Mouse (Mus musculus) heart, postnatal 0 days (tissue): ENCODE measurements around the gene Cct3.

Experiments used
- CTCF ChIP-seq: IDR thresholded peaks from 2 replicates; pipeline ENCODE4 v1.5.1; 2016; ENCODE audit warnings: antibody characterized with exemption, control low read depth, low read depth
- EP300 ChIP-seq: IDR thresholded peaks from 2 replicates; pipeline ENCODE4 v1.6.1; 2016; ENCODE audit warnings: antibody characterized with exemption, low read depth

DNA sequence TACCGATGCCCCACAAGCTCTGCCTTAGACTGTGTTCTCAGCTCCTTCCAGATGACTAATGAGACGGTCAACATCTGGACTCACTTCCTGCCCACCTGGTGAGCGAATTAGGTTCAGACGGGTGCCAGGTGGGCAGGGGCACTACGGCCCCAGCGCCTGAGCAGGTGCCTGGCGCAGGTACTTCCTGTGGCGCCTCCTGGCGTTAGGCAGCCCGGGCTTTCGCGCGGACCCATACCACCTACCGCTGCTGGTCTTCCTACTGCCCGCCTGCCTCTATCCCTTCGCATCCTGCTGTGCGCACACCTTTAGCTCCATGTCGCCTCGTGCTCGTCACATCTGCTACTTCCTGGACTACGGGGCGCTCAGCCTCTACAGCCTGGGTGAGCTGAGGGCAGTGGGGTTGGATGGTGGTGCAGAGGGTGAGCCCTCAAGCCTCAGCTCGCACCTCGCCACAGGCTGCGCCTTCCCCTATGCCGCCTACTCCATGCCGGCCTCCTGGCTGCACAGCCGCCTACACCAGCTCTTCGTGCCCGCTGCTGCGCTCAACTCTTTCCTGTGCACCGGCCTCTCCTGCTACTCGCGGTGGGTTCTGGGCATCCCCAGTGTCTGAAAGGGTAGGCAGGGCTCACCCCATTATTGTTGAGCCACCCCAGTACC lies 68.9 kb downstream of the Cct3 start:
- TF ChIP-seq EP300 (no peak), CTCF (no peak)
